30 mouse cellular contexts compared by ENCODE assay signal in the genomic region with DNA sequence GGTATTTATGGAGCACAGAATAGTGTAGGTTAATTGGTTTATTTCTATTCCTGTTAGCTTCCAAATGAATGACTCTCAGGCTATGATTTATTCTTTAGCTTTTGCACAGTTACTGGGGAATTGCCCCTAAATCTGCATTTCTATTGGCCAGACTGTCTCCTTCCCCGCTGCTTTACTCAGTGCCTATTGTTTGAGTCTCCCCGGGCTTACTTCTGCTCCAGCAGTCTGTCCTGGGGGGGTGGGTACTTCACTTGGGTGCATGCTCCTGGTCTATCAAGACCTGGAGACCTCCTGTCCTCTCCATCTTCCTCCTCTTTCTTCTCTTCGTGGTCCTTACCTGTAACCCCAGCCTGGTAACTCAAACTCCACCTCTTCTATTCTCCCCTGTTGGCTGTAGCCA. TPM values are rescaled to one million over a fixed set of nuclear protein-coding genes. Genes with fewer than 3 reads are reported as not detected.
"Had no signal": no experiment of that assay in that cellular context is flagged by ENCODE, and none has a peak within 500 bp of the region (broad histone marks: within the 10 kb centered on the region; RNA-seq: fewer than 3 reads in every experiment).

No protein-coding gene starts in this region.

- H3K4me2 ChIP-seq: embryonic facial prominence, embryonic 12.5 days; embryonic facial prominence, embryonic 13.5 days; embryonic facial prominence, embryonic 15.5 days; forebrain, embryonic 12.5 days; forebrain, embryonic 13.5 days; forebrain, embryonic 15.5 days had no signal

- H3K4me1 ChIP-seq: embryonic facial prominence, embryonic 12.5 days; embryonic facial prominence, embryonic 15.5 days; forebrain, embryonic 10.5 days; forebrain, embryonic 12.5 days; forebrain, embryonic 13.5 days; forebrain, embryonic 15.5 days; heart, embryonic 10.5 days had no signal

- H3K27me3 ChIP-seq: embryonic facial prominence, embryonic 12.5 days; embryonic facial prominence, embryonic 13.5 days; embryonic facial prominence, embryonic 15.5 days; forebrain, embryonic 12.5 days; forebrain, embryonic 13.5 days; forebrain, embryonic 15.5 days had no signal

- H3K9ac ChIP-seq: embryonic facial prominence, embryonic 12.5 days; embryonic facial prominence, embryonic 13.5 days; embryonic facial prominence, embryonic 15.5 days; forebrain, embryonic 12.5 days; forebrain, embryonic 13.5 days; forebrain, embryonic 15.5 days; forebrain, postnatal 0 days had no signal

- ATAC-seq: forebrain, embryonic 13.5 days; forebrain, embryonic 14.5 days; forebrain, embryonic 15.5 days; forebrain, embryonic 16.5 days; forebrain, postnatal 0 days had no signal

- H3K9me3 ChIP-seq: embryonic facial prominence, embryonic 10.5 days; embryonic facial prominence, embryonic 12.5 days; embryonic facial prominence, embryonic 13.5 days; embryonic facial prominence, embryonic 15.5 days; forebrain, embryonic 10.5 days; forebrain, embryonic 12.5 days; forebrain, embryonic 13.5 days; forebrain, embryonic 15.5 days; heart, embryonic 10.5 days had no signal

- DNase-seq: cerebellum, adult 9-11 months; cerebellum, postnatal 10 days; cerebellum, postnatal 14 days; cerebellum, postnatal 25 days; cerebellum, postnatal 36 days; embryo, embryonic 11 days; forebrain, postnatal 0 days; gastrocnemius, adult 2 months; gastrocnemius, postnatal 10 days; gastrocnemius, postnatal 14 days; gastrocnemius, postnatal 25 days; gastrocnemius, postnatal 36 days; heart, adult 11 months; heart, adult 18-20 months; heart, adult 2 months had no signal

- H3K36me3 ChIP-seq: embryonic facial prominence, embryonic 10.5 days; embryonic facial prominence, embryonic 12.5 days; embryonic facial prominence, embryonic 13.5 days; embryonic facial prominence, embryonic 15.5 days; forebrain, embryonic 10.5 days; forebrain, embryonic 12.5 days; forebrain, embryonic 15.5 days; heart, embryonic 10.5 days had no signal

- H3K27ac ChIP-seq: embryonic facial prominence, embryonic 10.5 days; embryonic facial prominence, embryonic 12.5 days; embryonic facial prominence, embryonic 13.5 days; embryonic facial prominence, embryonic 15.5 days; forebrain, embryonic 10.5 days; forebrain, embryonic 12.5 days; forebrain, embryonic 13.5 days; forebrain, embryonic 15.5 days; gastrocnemius, adult 2 months; heart, adult 2 months; heart, embryonic 10.5 days had no signal

- H3K4me3 ChIP-seq: embryonic facial prominence, embryonic 10.5 days; embryonic facial prominence, embryonic 12.5 days; embryonic facial prominence, embryonic 13.5 days; embryonic facial prominence, embryonic 15.5 days; erythroblast, embryonic 14.5 days; forebrain, embryonic 10.5 days; forebrain, embryonic 12.5 days; forebrain, embryonic 13.5 days; forebrain, embryonic 15.5 days; gastrocnemius, adult 2 months; heart, adult 2 months; heart, embryonic 10.5 days had no signal

RNA-seq across cellular contexts. Expression of a gene that starts 36.7 kb away (rescaled TPM):
- polyA plus RNA-seq: embryonic facial prominence, embryonic 10.5 days; embryonic facial prominence, embryonic 11.5 days; embryonic facial prominence, embryonic 12.5 days; embryonic facial prominence, embryonic 14.5 days; embryonic facial prominence, embryonic 15.5 days; erythroblast, embryonic 14.5 days; forebrain, embryonic 10.5 days; forebrain, embryonic 11.5 days; forebrain, embryonic 12.5 days; forebrain, embryonic 14.5 days; forebrain, embryonic 15.5 days; forebrain, embryonic 16.5 days; heart, embryonic 10.5 days had no signal
